Mouse (Mus musculus) gastrocnemius, postnatal 14 days (tissue): ENCODE results near the gene Klhl25. TPM values are rescaled to one million over a fixed set of nuclear protein-coding genes. Genes with fewer than 3 reads are reported as not detected.
"Not testable (repeated sequence)": the region's sequence is repeated elsewhere in the genome, so short reads cannot be mapped to it uniquely, and the experiment has no call there.

Source experiments
- DNase-seq: peaks from one replicate; pipeline ENCODE4 v3.0.0; 2021; ENCODE audit warnings: mixed read lengths
- intact Hi-C: fragments of 180-260 bp; cut with DNase I; formaldehyde crosslinking; loops from one replicate; pipeline ENCODE4 v1.15.1; 2025; ENCODE audit warnings: low total_unique reads
- total RNA-seq, 2 experiments: library from RNA; stranded (reverse); gene quantifications; 2 replicates each; pipeline ENCODE4 v1.2.3; 2021

Gene Klhl25
- total RNA-seq, 2 experiments from 2014 or later, result 2.8 to 3.5 TPM

GRCm38 (mm10) chr7:75865026-75865425 lies 16.9 kb downstream of the Klhl25 start:
- no peak for DNase-seq
- intact Hi-C loops, result no loop called here

GRCm38 (mm10) chr7:75866557-75866956 lies 18.4 kb downstream of the Klhl25 start:
- intact Hi-C loops, result no loop called here
- DNase-seq, result no peak

GRCm38 (mm10) chr7:75868687-75869086 lies 20.6 kb downstream of the Klhl25 start:
- DNase-seq, result no peak
- intact Hi-C loops, result no loop called here

GRCm38 (mm10) chr7:75870551-75870950 lies 22.4 kb downstream of the Klhl25 start:
- intact Hi-C loops, result loop anchor here (5.0 to 10.0 kb wide), 2 partner anchors 33 to 126 kb away; no protein-coding TSS in a partner anchor
- DNase-seq, result no peak

- DNase-seq, result no peak
- intact Hi-C loops, result loop anchor here (5.0 to 10.0 kb wide), 2 partner anchors 35 to 127 kb away; no protein-coding TSS in a partner anchor
Observed at GRCm38 (mm10) chr7:75872255-75872654, 24.1 kb downstream of the Klhl25 start.

GRCm38 (mm10) chr7:75872697-75873096 lies 24.6 kb downstream of the Klhl25 start:
- no peak for DNase-seq
- intact Hi-C loops, result loop anchor here (5.0 to 10.0 kb wide), 2 partner anchors 35 to 128 kb away; no protein-coding TSS in a partner anchor

GRCm38 (mm10) chr7:75873216-75873615 lies 25.1 kb downstream of the Klhl25 start:
- intact Hi-C loops, result loop anchor here (5.0 to 10.0 kb wide), 2 partner anchors 36 to 128 kb away; no protein-coding TSS in a partner anchor
- no peak for DNase-seq

- intact Hi-C loops, result loop anchor here (5.0 to 10.0 kb wide), 2 partner anchors 36 to 129 kb away; no protein-coding TSS in a partner anchor
- DNase-seq, result no peak
Observed at GRCm38 (mm10) chr7:75873746-75874145, 25.6 kb downstream of the Klhl25 start.

- not testable (repeated sequence) for DNase-seq
- intact Hi-C loops, result loop anchor here (10.0 kb wide), 1 partner anchor 135 kb away; no protein-coding TSS in a partner anchor
Observed at GRCm38 (mm10) chr7:75879436-75879835, 31.3 kb downstream of the Klhl25 start.

- intact Hi-C loops, result loop anchor here (2.0 kb wide), 1 partner anchor 51 kb away; no protein-coding TSS in a partner anchor
- no peak for DNase-seq
Observed at GRCm38 (mm10) chr7:75880236-75880635, 32.1 kb downstream of the Klhl25 start.

- intact Hi-C loops, result loop anchor here (2.0 kb wide), 1 partner anchor 52 kb away; no protein-coding TSS in a partner anchor
- DNase-seq, result peak; percentile 84
Observed at GRCm38 (mm10) chr7:75880650-75881049, 32.5 kb downstream of the Klhl25 start.

- intact Hi-C loops, result loop anchor here (2.0 kb wide), 1 partner anchor 53 kb away; no protein-coding TSS in a partner anchor
Observed at GRCm38 (mm10) chr7:75881376-75881775, 33.3 kb downstream of the Klhl25 start.

GRCm38 (mm10) chr7:75881791-75882190 lies 33.7 kb downstream of the Klhl25 start:
- no peak for DNase-seq
- intact Hi-C loops, result loop anchor here (2.0 kb wide), 1 partner anchor 53 kb away; no protein-coding TSS in a partner anchor

More at GRCm38 (mm10) chr7:75881376-75881775, 33.3 kb downstream of the Klhl25 start:
- DNase-seq, result no peak

- intact Hi-C loops, result no loop called here
- DNase-seq, result no peak
Observed at GRCm38 (mm10) chr7:75891466-75891865, 43.4 kb downstream of the Klhl25 start.

GRCm38 (mm10) chr7:75892737-75893136 lies 44.6 kb downstream of the Klhl25 start:
- no peak for DNase-seq
- intact Hi-C loops, result no loop called here

GRCm38 (mm10) chr7:75893709-75894108 lies 45.6 kb downstream of the Klhl25 start:
- DNase-seq, result peak; percentile 47
- intact Hi-C loops, result no loop called here

- intact Hi-C loops, result no loop called here
- no peak for DNase-seq
Observed at GRCm38 (mm10) chr7:75897041-75897440, 48.9 kb downstream of the Klhl25 start.

GRCm38 (mm10) chr7:75899102-75899501 lies 51.0 kb downstream of the Klhl25 start:
- no peak for DNase-seq
- intact Hi-C loops, result no loop called here

- no peak for DNase-seq
- intact Hi-C loops, result no loop called here
Observed at GRCm38 (mm10) chr7:75899517-75899916, 51.4 kb downstream of the Klhl25 start.

GRCm38 (mm10) chr7:75899954-75900353 lies 51.8 kb downstream of the Klhl25 start:
- intact Hi-C loops, result no loop called here
- DNase-seq, result no peak

GRCm38 (mm10) chr7:75905145-75905544 lies 57.0 kb downstream of the Klhl25 start:
- DNase-seq, result no peak
- intact Hi-C loops, result no loop called here
